Mouse (Mus musculus): ENCODE data around the gene Gstt2. TPM values are rescaled to one million over a fixed set of nuclear protein-coding genes. Genes with fewer than 3 reads are reported as not detected.
A peak's percentile ranks its signal among the peaks of the same experiment; 100 is the strongest.
"Not testable (repeated sequence)": the region's sequence is repeated elsewhere in the genome, so short reads cannot be mapped to it uniquely, and the experiment has no call there.

Gene Gstt2
- polyA plus RNA-seq, 1 experiment, result 89.9 TPM

DNA sequence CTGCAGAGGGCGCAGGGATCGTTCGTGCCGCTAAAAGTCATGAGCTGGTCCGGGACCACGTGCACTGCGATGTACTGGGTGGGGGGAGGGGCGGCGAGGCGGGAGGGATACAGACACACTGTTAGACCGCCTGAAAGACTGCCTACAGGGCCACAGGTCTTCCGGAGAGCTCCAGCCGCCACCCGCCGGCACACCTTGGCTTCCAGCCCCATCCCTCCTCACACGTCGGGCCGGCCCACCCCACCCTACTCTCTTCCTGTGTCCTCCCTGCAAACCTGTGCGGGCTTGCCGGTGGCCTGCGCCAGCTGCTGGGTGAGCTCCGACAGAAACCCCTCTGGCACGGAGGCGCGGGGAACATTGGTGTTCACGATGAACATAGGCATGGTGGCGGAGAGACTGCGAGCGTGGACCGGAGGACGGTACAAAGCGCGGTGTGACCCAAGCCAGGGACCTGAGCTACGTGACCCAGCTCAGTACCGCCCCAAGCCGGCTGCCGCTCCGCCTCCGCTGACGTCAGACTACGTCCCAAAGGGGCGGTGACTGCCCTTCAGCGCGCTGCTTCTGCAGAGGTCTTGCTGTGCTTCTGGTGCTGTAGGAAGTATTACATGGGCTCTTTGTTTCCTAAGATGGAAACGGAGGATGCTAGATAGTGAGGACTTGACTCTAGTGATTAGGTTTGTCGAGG, 22.7 kb upstream of the Gstt2 start, which contains the start of gene Mif:
Gene Mif (minus strand): TSS at position 455 of the 685 bp plus-strand sequence.
- H3K36me3 ChIP-seq (ENCODE audit: control insufficient read depth, insufficient read depth, low read length); H3K27me3 ChIP-seq (ENCODE audit: control insufficient read depth, insufficient read depth, low read length); H3K4me1 ChIP-seq (ENCODE audit: control insufficient read depth, insufficient read depth, insufficient read length, low read length): not testable (repeated sequence)
- Histone ChIP-seq H3K27ac (ENCODE audit: insufficient read depth, low read depth, low read length) (peak within 1 kb of the TSS; percentile 48; the same call in 1 of the 2 replicates), H3K4me3 (ENCODE audit: low read depth, low read length) (peak within 1 kb of the TSS; percentile 70)
- TF ChIP-seq POLR2A (IDR thresholded peaks at IDR 0.05; ENCODE audit: low read depth, low read length), result peak; percentile 24; the same call in 1 of the 2 replicates
- WGBS, result under 1% methylated on average over 46 of the region's 46 CpGs

- Histone ChIP-seq H3K36me3 (ENCODE audit: control insufficient read depth, insufficient read depth, low read length) (no peaks in the 10 kb centered on the region), H3K4me3 (ENCODE audit: low read depth, low read length) (peak overlapping the region; percentile 70), H3K27me3 (ENCODE audit: control insufficient read depth, insufficient read depth, low read length) (no peaks in the 10 kb centered on the region), H3K27ac (ENCODE audit: insufficient read depth, low read depth, low read length) (no peak overlapping the region), H3K4me1 (ENCODE audit: control insufficient read depth, insufficient read depth, insufficient read length, low read length) (peaks cover 4% of the 10 kb centered on the region; the same call in 1 of the 2 replicates)
- WGBS, result 3% methylated on average over 27 of the region's 27 CpGs
- TF ChIP-seq CTCF (IDR thresholded peaks at IDR 0.05; ENCODE audit: extremely low read depth, insufficient read length, insufficient replicate concordance, low read depth, low read length) (no peak), POLR2A (IDR thresholded peaks at IDR 0.05; ENCODE audit: low read depth, low read length) (no peak)
Measured at GRCm38 (mm10) chr10:75859107-75859746, 22.0 kb upstream of the Gstt2 start.

GRCm38 (mm10) chr10:75857598-75857997, 20.4 kb upstream of the Gstt2 start:
- Histone ChIP-seq H3K27me3 (ENCODE audit: control insufficient read depth, insufficient read depth, low read length) (no peaks in the 10 kb centered on the region), H3K4me3 (ENCODE audit: low read depth, low read length) (no peak overlapping the region), H3K4me1 (ENCODE audit: control insufficient read depth, insufficient read depth, insufficient read length, low read length) (peaks cover 4% of the 10 kb centered on the region; the same call in 1 of the 2 replicates), H3K36me3 (ENCODE audit: control insufficient read depth, insufficient read depth, low read length) (no peaks in the 10 kb centered on the region), H3K27ac (ENCODE audit: insufficient read depth, low read depth, low read length) (no peak overlapping the region)
- 67% methylated on average over 4 of the region's 4 CpGs for WGBS
- TF ChIP-seq CTCF (IDR thresholded peaks at IDR 0.05; ENCODE audit: extremely low read depth, insufficient read length, insufficient replicate concordance, low read depth, low read length), result no peak
- no peak for TF ChIP-seq POLR2A (IDR thresholded peaks at IDR 0.05; ENCODE audit: low read depth, low read length)

- no peak for TF ChIP-seq CTCF (IDR thresholded peaks at IDR 0.05; ENCODE audit: extremely low read depth, insufficient read length, insufficient replicate concordance, low read depth, low read length)
- TF ChIP-seq POLR2A (IDR thresholded peaks at IDR 0.05; ENCODE audit: low read depth, low read length), result no peak
- no peaks in the 10 kb centered on the region for H3K27me3 ChIP-seq (ENCODE audit: control insufficient read depth, insufficient read depth, low read length)
Measured at GRCm38 (mm10) chr10:75856976-75857375, 19.8 kb upstream of the Gstt2 start.

DNA sequence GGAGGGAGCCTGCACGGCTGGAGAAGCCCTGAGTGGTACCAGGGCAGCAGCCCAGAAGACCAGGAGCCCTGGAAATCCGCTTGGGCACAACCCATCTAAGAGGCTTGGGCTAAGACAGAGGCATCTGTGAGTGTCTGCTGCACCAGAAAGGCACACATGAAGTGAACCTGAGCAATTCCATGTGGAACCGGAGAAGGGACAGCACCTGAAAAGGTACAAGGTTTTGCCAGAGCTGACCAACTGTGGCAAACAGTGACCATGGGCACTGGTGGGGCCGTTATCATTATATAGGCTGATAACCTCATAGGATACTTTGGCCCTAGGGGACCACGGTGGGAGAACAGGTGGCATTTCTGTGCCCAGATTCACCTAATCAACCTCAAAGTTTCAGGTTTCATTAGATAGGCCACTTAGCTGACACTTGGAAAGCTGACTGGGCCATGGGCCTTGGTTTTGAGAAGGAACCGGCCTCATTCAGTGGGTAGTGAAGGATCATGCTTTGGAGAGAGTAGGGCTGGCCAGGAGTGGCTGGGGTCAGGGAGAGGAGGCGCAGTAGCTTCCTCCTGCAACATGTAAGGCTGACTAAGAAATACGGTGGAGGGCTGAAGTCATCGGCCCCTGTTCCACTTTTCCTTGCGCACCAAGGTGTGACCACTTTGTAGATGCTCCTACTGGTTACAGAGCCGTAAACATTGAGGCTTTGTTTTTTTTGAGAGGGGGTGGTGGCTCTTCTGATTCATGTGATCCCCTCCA, 19.1 kb upstream of the Gstt2 start:
- WGBS, result 88% methylated on average over 11 of the region's 11 CpGs
- H3K4me3 ChIP-seq (ENCODE audit: low read depth, low read length), result no peak overlapping the region
- H3K27ac ChIP-seq (ENCODE audit: insufficient read depth, low read depth, low read length), result no peak overlapping the region
- no peaks in the 10 kb centered on the region for H3K36me3 ChIP-seq (ENCODE audit: control insufficient read depth, insufficient read depth, low read length)
- H3K4me1 ChIP-seq (ENCODE audit: control insufficient read depth, insufficient read depth, insufficient read length, low read length), result peaks cover 4% of the 10 kb centered on the region; the same call in 1 of the 2 replicates
- TF ChIP-seq POLR2A (IDR thresholded peaks at IDR 0.05; ENCODE audit: low read depth, low read length) (no peak), CTCF (IDR thresholded peaks at IDR 0.05; ENCODE audit: extremely low read depth, insufficient read length, insufficient replicate concordance, low read depth, low read length) (no peak)
- H3K27me3 ChIP-seq (ENCODE audit: control insufficient read depth, insufficient read depth, low read length), result no peaks in the 10 kb centered on the region

More at GRCm38 (mm10) chr10:75856976-75857375, 19.8 kb upstream of the Gstt2 start:
- WGBS, result 68% methylated on average over 3 of the region's 3 CpGs
- peaks cover 4% of the 10 kb centered on the region; the same call in 1 of the 2 replicates for H3K4me1 ChIP-seq (ENCODE audit: control insufficient read depth, insufficient read depth, insufficient read length, low read length)
- H3K27ac ChIP-seq (ENCODE audit: insufficient read depth, low read depth, low read length), result no peak overlapping the region
- no peaks in the 10 kb centered on the region for H3K36me3 ChIP-seq (ENCODE audit: control insufficient read depth, insufficient read depth, low read length)
- no peak overlapping the region for H3K4me3 ChIP-seq (ENCODE audit: low read depth, low read length)

- WGBS, result 94% methylated on average over 15 of the region's 15 CpGs
- Histone ChIP-seq H3K4me3 (ENCODE audit: low read depth, low read length) (no peak overlapping the region), H3K36me3 (ENCODE audit: control insufficient read depth, insufficient read depth, low read length) (no peaks in the 10 kb centered on the region), H3K27me3 (ENCODE audit: control insufficient read depth, insufficient read depth, low read length) (no peaks in the 10 kb centered on the region), H3K27ac (ENCODE audit: insufficient read depth, low read depth, low read length) (no peak overlapping the region), H3K4me1 (ENCODE audit: control insufficient read depth, insufficient read depth, insufficient read length, low read length) (peaks cover 4% of the 10 kb centered on the region; the same call in 1 of the 2 replicates)
- TF ChIP-seq CTCF (IDR thresholded peaks at IDR 0.05; ENCODE audit: extremely low read depth, insufficient read length, insufficient replicate concordance, low read depth, low read length) (no peak), POLR2A (IDR thresholded peaks at IDR 0.05; ENCODE audit: low read depth, low read length) (no peak)
Measured at GRCm38 (mm10) chr10:75855416-75855981, 18.3 kb upstream of the Gstt2 start.

Data from small intestine, adult 2 months (tissue).